Mouse (Mus musculus) hindbrain, postnatal 0 days (tissue): Measurements from ENCODE around the gene Cald1. TPM values are rescaled to one million over a fixed set of nuclear protein-coding genes. Genes with fewer than 3 reads are reported as not detected.

Source experiments
- ATAC-seq: fragments of 200-750 bp; cut with Nextera tagmentation; 2 replicates; pipeline ENCODE4 v1.8.0; 2017; ENCODE audit warnings: mild to moderate bottlenecking, moderate TSS enrichment, moderate library complexity
- DNase-seq: peaks from one replicate; pipeline ENCODE4 v3.0.0-alpha.2; 2015; ENCODE audit warnings: low spot score
- H3K27ac ChIP-seq: fragments of 300-500 bp; sonication (generic); 2 replicates; pipeline ENCODE4 v1.5.1; 2014; ENCODE audit warnings: mild to moderate bottlenecking
- H3K27me3 ChIP-seq: fragments of 300-500 bp; sonication (generic); 2 replicates; pipeline ENCODE4 v1.6.1; 2014; ENCODE audit warnings: low read length, mixed read lengths; ENCODE audit not compliant: insufficient read depth
- H3K36me3 ChIP-seq: fragments of 300-500 bp; sonication (generic); 2 replicates; pipeline ENCODE4 v1.6.1; 2014; ENCODE audit warnings: low read length, mixed read lengths; ENCODE audit not compliant: insufficient read depth
- H3K4me1 ChIP-seq: fragments of 300-500 bp; sonication (generic); 2 replicates; pipeline ENCODE4 v1.6.1; 2014; ENCODE audit warnings: antibody characterized with exemption, low read length, mixed read lengths; ENCODE audit not compliant: insufficient read depth
- H3K4me2 ChIP-seq: fragments of 300-500 bp; sonication (generic); 2 replicates; pipeline ENCODE4 v1.6.1; 2014; ENCODE audit warnings: low read depth, mild to moderate bottlenecking, low read length, moderate library complexity, mixed read lengths
- H3K4me3 ChIP-seq: fragments of 300-500 bp; sonication (generic); 2 replicates; pipeline ENCODE4 v1.5.1; 2014; ENCODE audit warnings: low read length
- H3K9ac ChIP-seq: fragments of 300-500 bp; sonication (generic); replicated peaks from 2 replicates; pipeline ENCODE4 v1.6.1; 2014; ENCODE audit warnings: mild to moderate bottlenecking, low read length, moderate library complexity, mixed read lengths
- H3K9me3 ChIP-seq: fragments of 300-500 bp; sonication (generic); 2 replicates; pipeline ENCODE4 v1.6.1; 2016; ENCODE audit warnings: low read length, mixed read lengths
- CTCF ChIP-seq: IDR thresholded peaks from 2 replicates; pipeline ENCODE4 v1.5.1; 2016; ENCODE audit warnings: antibody characterized with exemption, control low read depth, low read depth
- WGBS: fragments of 180-500 bp; shearing (Covaris S2); extraction: QIAGEN DNeasy Blood & Tissue Kit; methylation state at CpG from one replicate; pipeline ENCODE4 v1.1.7; 2014; 5-methylcytosine and 5-hydroxymethylcytosine counted together
- polyA plus RNA-seq: library from polyadenylated mRNA; unstranded; fragments of >200 nt; fragmentation: Nextera tagmentation; extraction: Ambion mirVana; gene quantifications from 2 replicates; pipeline ENCODE4 v1.2.1, GENCODE M21; 2015
- total RNA-seq: library from RNA; depleted of rRNA; stranded (reverse); fragments of >200 nt; gene quantifications from 2 replicates; pipeline ENCODE4 v1.2.3, GENCODE M21; 2014

Cald1 gene
- total and polyA plus RNA-seq, 2 experiments from 2014 or later, result 27.6 to 59.0 TPM

GRCm38 (mm10) chr6:34599171-34599570 lies 871 bp downstream of the Cald1 start:
- no peaks in the 10 kb centered on the region for H3K36me3 ChIP-seq
- H3K27me3 ChIP-seq, result no peaks in the 10 kb centered on the region
- no peak overlapping the region for H3K9ac ChIP-seq
- H3K4me1 ChIP-seq, result peaks cover 7% of the 10 kb centered on the region; the same call in 1 of the 2 replicates
- ATAC-seq (no peak), DNase-seq (no peak)
- peak overlapping the region; percentile 30 for H3K4me3 ChIP-seq
- no peak for TF ChIP-seq CTCF
- no peak overlapping the region for H3K27ac ChIP-seq
- WGBS, result 58% methylated on average over 9 of the region's 9 CpGs
- H3K4me2 ChIP-seq, result peak overlapping the region; percentile 54
- no peaks in the 10 kb centered on the region for H3K9me3 ChIP-seq

GRCm38 (mm10) chr6:34599631-34600111 lies 1.4 kb downstream of the Cald1 start:
- Histone ChIP-seq H3K9me3 (no peaks in the 10 kb centered on the region), H3K27me3 (no peaks in the 10 kb centered on the region), H3K4me3 (peak overlapping the region; percentile 30; the same call in 1 of the 2 replicates), H3K36me3 (no peaks in the 10 kb centered on the region), H3K4me2 (peak overlapping the region; percentile 54), H3K9ac (no peak overlapping the region), H3K27ac (no peak overlapping the region), H3K4me1 (peaks cover 7% of the 10 kb centered on the region; the same call in 1 of the 2 replicates)
- no peak for ATAC-seq
- WGBS, result 64% methylated on average over 10 of the region's 10 CpGs
- TF ChIP-seq CTCF, result no peak
- DNase-seq, result no peak

- H3K4me1 ChIP-seq, result peaks cover 7% of the 10 kb centered on the region; the same call in 1 of the 2 replicates
- TF ChIP-seq CTCF, result no peak
- no peak overlapping the region for H3K9ac ChIP-seq
- H3K27ac ChIP-seq, result no peak overlapping the region
- H3K4me2 ChIP-seq, result no peak overlapping the region
- WGBS, result 83% methylated on average over 4 of the region's 4 CpGs
- no peaks in the 10 kb centered on the region for H3K27me3 ChIP-seq
- H3K36me3 ChIP-seq, result no peaks in the 10 kb centered on the region
- DNase-seq (no peak), ATAC-seq (no peak)
- H3K4me3 ChIP-seq, result no peak overlapping the region
- no peaks in the 10 kb centered on the region for H3K9me3 ChIP-seq
Observed at GRCm38 (mm10) chr6:34600850-34601249, 2.5 kb downstream of the Cald1 start.

- Histone ChIP-seq H3K4me2 (no peak overlapping the region), H3K4me1 (peaks cover 7% of the 10 kb centered on the region; the same call in 1 of the 2 replicates), H3K9ac (no peak overlapping the region), H3K27me3 (no peaks in the 10 kb centered on the region), H3K27ac (no peak overlapping the region), H3K36me3 (no peaks in the 10 kb centered on the region), H3K4me3 (no peak overlapping the region), H3K9me3 (no peaks in the 10 kb centered on the region)
- TF ChIP-seq CTCF, result no peak
- no peak for ATAC-seq
- no peak for DNase-seq
- WGBS, result 91% methylated on average over 2 of the region's 2 CpGs
Observed at GRCm38 (mm10) chr6:34602091-34602490, 3.8 kb downstream of the Cald1 start.

- Histone ChIP-seq H3K27me3 (no peaks in the 10 kb centered on the region), H3K27ac (no peak overlapping the region), H3K9me3 (no peaks in the 10 kb centered on the region), H3K4me3 (no peak overlapping the region), H3K4me2 (no peak overlapping the region), H3K36me3 (no peaks in the 10 kb centered on the region), H3K4me1 (no peaks in the 10 kb centered on the region), H3K9ac (no peak overlapping the region)
- ATAC-seq (no peak), DNase-seq (no peak)
- 72% methylated on average over 4 of the region's 4 CpGs for WGBS
- TF ChIP-seq CTCF, result no peak
Observed at GRCm38 (mm10) chr6:34606407-34606806, 8.1 kb downstream of the Cald1 start.

- Histone ChIP-seq H3K4me3 (no peak overlapping the region), H3K4me2 (no peak overlapping the region), H3K4me1 (no peaks in the 10 kb centered on the region), H3K27ac (no peak overlapping the region), H3K36me3 (no peaks in the 10 kb centered on the region), H3K9me3 (no peaks in the 10 kb centered on the region), H3K27me3 (no peaks in the 10 kb centered on the region), H3K9ac (no peak overlapping the region)
- DNase-seq (no peak), ATAC-seq (no peak)
- no peak for TF ChIP-seq CTCF
- 93% methylated on average over 3 of the region's 3 CpGs for WGBS
Observed at GRCm38 (mm10) chr6:34608603-34609002, 10.3 kb downstream of the Cald1 start.
